Mouse (Mus musculus) erythroblast, embryonic 14.5 days (primary cell): ENCODE data around the gene D630003M21Rik. TPM values are rescaled to one million over a fixed set of nuclear protein-coding genes. Genes with fewer than 3 reads are reported as not detected.

Experiments
- H3K27me3 ChIP-seq: 2 replicates; pipeline ENCODE4 v1.6.1; 2012; ENCODE audit warnings: inconsistent platforms; ENCODE audit not compliant: control insufficient read depth
- H3K36me3 ChIP-seq: 2 replicates; pipeline ENCODE4 v1.6.1; 2012; ENCODE audit warnings: mild to moderate bottlenecking, inconsistent platforms; ENCODE audit not compliant: control insufficient read depth
- H3K4me1 ChIP-seq: 2 replicates; pipeline ENCODE4 v1.6.1; 2012; ENCODE audit warnings: inconsistent platforms; ENCODE audit not compliant: control insufficient read depth
- H3K4me3 ChIP-seq: replicated peaks from 2 replicates; pipeline ENCODE3; 2012; ENCODE audit warnings: moderate library complexity, mild to moderate bottlenecking, inconsistent platforms
- H3K9me3 ChIP-seq: 2 replicates; pipeline ENCODE4 v1.6.1; 2012; ENCODE audit warnings: low read length, inconsistent platforms, mixed read lengths; ENCODE audit not compliant: control insufficient read depth
- GATA1 ChIP-seq: IDR thresholded peaks from 2 replicates; pipeline ENCODE4 v1.6.1; 2012; ENCODE audit warnings: low read length, inconsistent platforms, mixed read lengths
- TAL1 ChIP-seq: IDR thresholded peaks from 3 replicates; pipeline ENCODE4 v1.6.1; 2012; ENCODE audit warnings: low read length, inconsistent platforms, mixed read lengths
- polyA plus RNA-seq: library from polyadenylated mRNA; stranded (reverse); fragments of >175 nt; gene quantifications from 2 replicates; pipeline ENCODE4 v1.2.3, GENCODE M21; 2012

Gene D630003M21Rik
- polyA plus RNA-seq, 1 experiment: 0.01 TPM

DNA sequence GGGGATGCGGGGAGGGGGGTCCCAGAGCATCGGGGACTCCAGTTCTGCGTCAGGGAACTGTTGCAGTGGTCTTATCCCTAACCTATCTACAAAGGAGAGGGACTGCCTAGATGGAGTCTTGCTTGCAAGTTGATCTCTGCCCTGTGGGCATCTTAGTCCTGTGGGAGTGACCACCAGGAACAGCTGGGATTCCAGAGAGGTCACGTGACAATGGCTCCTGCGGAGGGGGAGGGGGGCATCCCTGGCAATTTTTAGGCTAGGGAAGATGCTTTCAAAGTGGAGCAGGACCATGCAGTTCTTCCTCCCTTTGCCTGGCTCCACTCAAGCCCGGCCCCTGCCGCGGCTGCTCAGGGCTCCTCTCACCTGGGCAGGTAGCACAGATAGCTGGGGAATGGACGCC, 19.2 kb downstream of the D630003M21Rik start:
- Histone ChIP-seq H3K36me3 (no peaks in the 10 kb centered on the region), H3K9me3 (no peaks in the 10 kb centered on the region), H3K4me3 (no peak overlapping the region), H3K27me3 (0 out of 2 replicates have a peak, but pooled peaks cover 2% of the 10 kb centered on the region), H3K4me1 (no peaks in the 10 kb centered on the region)
- TF ChIP-seq TAL1: no peak
- TF ChIP-seq GATA1: no peak

DNA sequence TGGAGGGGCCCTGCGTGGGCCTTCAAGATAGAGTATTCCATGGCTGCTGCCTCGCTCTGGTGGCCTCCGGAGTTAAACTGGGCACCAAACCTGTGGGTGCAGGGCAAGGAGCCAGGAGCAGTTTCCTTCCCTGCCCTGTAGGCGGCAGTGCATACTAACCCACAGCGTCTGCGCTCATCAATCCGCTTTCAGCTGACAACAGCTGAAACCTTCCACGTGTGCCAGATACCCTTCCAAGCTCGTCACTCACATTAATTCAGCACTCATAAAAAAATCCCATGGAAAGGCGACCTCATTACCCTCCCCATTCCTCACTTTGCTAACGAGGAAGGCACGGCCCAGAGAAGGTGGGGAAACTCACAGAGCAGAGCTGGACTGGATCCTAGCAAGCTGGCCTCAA, 21.2 kb downstream of the D630003M21Rik start:
- Histone ChIP-seq H3K36me3 (no peaks in the 10 kb centered on the region), H3K4me1 (no peaks in the 10 kb centered on the region), H3K9me3 (no peaks in the 10 kb centered on the region), H3K4me3 (no peak overlapping the region), H3K27me3 (0 out of 2 replicates have a peak, but pooled peaks cover 2% of the 10 kb centered on the region)
- TF ChIP-seq TAL1: no peak
- TF ChIP-seq GATA1: no peak

- Histone ChIP-seq H3K36me3 (no peaks in the 10 kb centered on the region; the same call in 1 of the 2 replicates), H3K27me3 (no peaks in the 10 kb centered on the region), H3K9me3 (no peaks in the 10 kb centered on the region), H3K4me3 (no peak overlapping the region), H3K4me1 (no peaks in the 10 kb centered on the region; the same call in 1 of the 2 replicates)
- TF ChIP-seq GATA1: no peak
- TF ChIP-seq TAL1: no peak
Measured at GRCm38 (mm10) chr2:158204114-158204513, 24.9 kb downstream of the D630003M21Rik start.

GRCm38 (mm10) chr2:158203686-158204085, 25.3 kb downstream of the D630003M21Rik start:
- Histone ChIP-seq H3K27me3 (no peaks in the 10 kb centered on the region), H3K4me1 (no peaks in the 10 kb centered on the region; the same call in 1 of the 2 replicates), H3K4me3 (no peak overlapping the region), H3K9me3 (no peaks in the 10 kb centered on the region), H3K36me3 (no peaks in the 10 kb centered on the region; the same call in 1 of the 2 replicates)
- TF ChIP-seq TAL1 (no peak), GATA1 (no peak)

- TF ChIP-seq TAL1 (no peak), GATA1 (no peak)
- H3K9me3 ChIP-seq: no peaks in the 10 kb centered on the region
- no peak overlapping the region for H3K4me3 ChIP-seq
- no peaks in the 10 kb centered on the region for H3K27me3 ChIP-seq
- H3K4me1 ChIP-seq: no peaks in the 10 kb centered on the region; the same call in 1 of the 2 replicates
- H3K36me3 ChIP-seq: no peaks in the 10 kb centered on the region; the same call in 1 of the 2 replicates
Measured at GRCm38 (mm10) chr2:158199281-158199680, 29.7 kb downstream of the D630003M21Rik start.

DNA sequence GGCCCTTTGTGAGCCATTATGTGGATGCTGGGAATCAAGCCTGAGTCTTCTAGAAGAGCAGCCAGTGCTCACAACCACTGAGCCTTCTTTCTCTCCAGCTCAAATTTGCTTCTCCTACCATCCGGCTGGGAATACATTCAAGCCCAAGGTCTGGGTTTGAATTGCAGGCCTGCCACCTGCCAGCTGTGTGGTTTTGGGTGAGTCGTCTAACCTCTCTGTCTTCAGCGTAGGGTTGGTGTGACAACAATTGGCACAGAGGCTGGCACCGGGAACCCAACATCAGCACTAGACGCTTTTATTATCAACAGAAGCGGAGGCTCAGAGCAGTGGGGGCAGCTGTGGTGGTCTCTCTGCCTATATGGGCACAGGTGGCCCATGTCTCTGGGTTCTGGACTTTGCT, 30.2 kb downstream of the D630003M21Rik start:
- no peaks in the 10 kb centered on the region; the same call in 1 of the 2 replicates for H3K4me1 ChIP-seq
- no peaks in the 10 kb centered on the region; the same call in 1 of the 2 replicates for H3K36me3 ChIP-seq
- H3K9me3 ChIP-seq: no peaks in the 10 kb centered on the region
- TF ChIP-seq GATA1: no peak
- H3K27me3 ChIP-seq: no peaks in the 10 kb centered on the region
- no peak overlapping the region for H3K4me3 ChIP-seq

DNA sequence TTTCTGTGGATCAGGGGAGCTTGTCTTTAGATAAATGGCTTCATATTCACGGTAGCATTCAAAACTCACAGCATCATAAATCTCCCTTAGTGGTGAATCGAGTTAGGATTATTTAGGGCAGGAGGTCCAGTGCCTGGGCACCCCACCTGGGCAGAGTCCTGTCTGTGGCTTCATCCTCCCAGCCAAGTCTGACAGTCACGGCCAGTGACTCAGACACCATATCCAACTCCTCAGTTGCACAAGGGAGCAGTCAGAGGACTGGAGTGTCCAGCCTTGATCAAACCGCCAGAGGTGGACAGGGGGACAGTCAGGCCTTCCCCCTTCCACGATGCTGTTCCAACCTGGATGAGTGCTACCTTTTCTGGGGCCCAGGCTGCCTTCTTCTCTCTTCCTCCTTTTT, 31.1 kb downstream of the D630003M21Rik start:
- no peak for TF ChIP-seq TAL1
- TF ChIP-seq GATA1: no peak
- Histone ChIP-seq H3K4me3 (no peak overlapping the region), H3K9me3 (no peaks in the 10 kb centered on the region), H3K4me1 (no peaks in the 10 kb centered on the region; the same call in 1 of the 2 replicates), H3K36me3 (no peaks in the 10 kb centered on the region; the same call in 1 of the 2 replicates), H3K27me3 (no peaks in the 10 kb centered on the region; the same call in 1 of the 2 replicates)

GRCm38 (mm10) chr2:158194945-158195640, 33.9 kb downstream of the D630003M21Rik start:
- Histone ChIP-seq H3K4me3 (no peak overlapping the region), H3K4me1 (peaks cover 5% of the 10 kb centered on the region), H3K9me3 (no peaks in the 10 kb centered on the region), H3K27me3 (no peaks in the 10 kb centered on the region; the same call in 1 of the 2 replicates), H3K36me3 (no peaks in the 10 kb centered on the region; the same call in 1 of the 2 replicates)
- TF ChIP-seq GATA1 (no peak), TAL1 (no peak)

DNA sequence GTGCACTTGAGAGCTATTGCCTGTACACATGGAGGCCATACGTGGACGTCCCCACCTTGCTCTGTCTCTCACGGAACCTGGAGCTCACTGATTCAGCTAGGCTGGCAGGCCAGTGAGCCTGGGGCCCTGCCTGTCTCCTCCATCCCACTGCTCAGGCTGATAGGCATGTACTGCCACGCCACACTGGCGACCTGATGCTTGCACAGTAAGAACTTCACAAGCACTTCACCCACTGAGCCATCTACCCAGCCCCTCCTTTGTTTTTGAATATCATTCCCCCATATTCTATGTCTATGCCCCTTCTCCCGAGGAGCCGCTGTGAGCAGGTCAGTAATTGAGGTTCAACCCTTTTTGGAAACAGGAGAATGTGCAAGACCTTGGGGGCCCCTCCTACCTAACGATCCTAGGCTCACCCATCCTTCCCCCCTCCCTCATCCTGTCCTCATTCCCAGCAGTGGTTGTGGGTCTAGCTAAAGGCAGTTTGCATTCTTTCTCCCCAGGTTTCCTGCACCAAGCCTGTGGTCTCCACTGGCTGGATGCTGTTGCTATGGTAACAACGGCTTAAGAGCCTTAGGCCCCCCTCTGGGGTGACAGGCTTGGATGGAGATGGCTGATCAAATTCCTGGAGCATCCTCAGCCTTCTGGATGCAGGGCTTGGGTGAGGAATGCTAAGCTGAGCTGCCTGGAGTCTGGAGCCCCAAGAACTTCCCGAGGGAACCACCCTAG, 35.2 kb downstream of the D630003M21Rik start:
- Histone ChIP-seq H3K36me3 (no peaks in the 10 kb centered on the region), H3K4me3 (no peak overlapping the region), H3K9me3 (no peaks in the 10 kb centered on the region), H3K4me1 (peaks cover 5% of the 10 kb centered on the region), H3K27me3 (no peaks in the 10 kb centered on the region; the same call in 1 of the 2 replicates)
- TF ChIP-seq TAL1 (no peak), GATA1 (no peak)
